Mouse (Mus musculus) embryonic fibroblast, embryonic 13.5 days (primary cell): ENCODE results near the gene Alpk1. TPM values are rescaled to one million over a fixed set of nuclear protein-coding genes. Genes with fewer than 3 reads are reported as not detected.

ENCODE experiments used
- H3K27ac ChIP-seq: 2 replicates; pipeline ENCODE4 v1.5.1; 2012; ENCODE audit warnings: low read length, control low read depth, inconsistent platforms; ENCODE audit not compliant: insufficient read depth
- H3K4me1 ChIP-seq: 2 replicates; pipeline ENCODE4 v1.6.1; 2011; ENCODE audit warnings: low read length; ENCODE audit not compliant: control insufficient read depth, insufficient read depth
- H3K4me3 ChIP-seq: 2 replicates; pipeline ENCODE4 v1.5.1; 2011; ENCODE audit warnings: mild to moderate bottlenecking, control low read depth, low read length; ENCODE audit not compliant: insufficient read depth
- CTCF ChIP-seq: IDR thresholded peaks from 2 replicates; pipeline ENCODE4 v1.5.1; 2011; ENCODE audit warnings: mild to moderate bottlenecking, control low read depth, low read length, moderate library complexity, borderline replicate concordance; ENCODE audit not compliant: insufficient read depth
- POLR2A ChIP-seq: IDR thresholded peaks from 2 replicates; pipeline ENCODE4 v1.6.1; 2011; ENCODE audit warnings: low read depth, mild to moderate bottlenecking, control low read depth, low read length, moderate library complexity
- polyA plus RNA-seq: library from polyadenylated mRNA; stranded (reverse); fragments of >200 nt; gene quantifications from 2 replicates; pipeline ENCODE4 v1.2.4, GENCODE M21; 2011; ENCODE audit warnings: low read depth; ENCODE audit not compliant: missing spikeins, insufficient read length

Alpk1 gene
- polyA plus RNA-seq, 1 experiment = 6.2 TPM

DNA sequence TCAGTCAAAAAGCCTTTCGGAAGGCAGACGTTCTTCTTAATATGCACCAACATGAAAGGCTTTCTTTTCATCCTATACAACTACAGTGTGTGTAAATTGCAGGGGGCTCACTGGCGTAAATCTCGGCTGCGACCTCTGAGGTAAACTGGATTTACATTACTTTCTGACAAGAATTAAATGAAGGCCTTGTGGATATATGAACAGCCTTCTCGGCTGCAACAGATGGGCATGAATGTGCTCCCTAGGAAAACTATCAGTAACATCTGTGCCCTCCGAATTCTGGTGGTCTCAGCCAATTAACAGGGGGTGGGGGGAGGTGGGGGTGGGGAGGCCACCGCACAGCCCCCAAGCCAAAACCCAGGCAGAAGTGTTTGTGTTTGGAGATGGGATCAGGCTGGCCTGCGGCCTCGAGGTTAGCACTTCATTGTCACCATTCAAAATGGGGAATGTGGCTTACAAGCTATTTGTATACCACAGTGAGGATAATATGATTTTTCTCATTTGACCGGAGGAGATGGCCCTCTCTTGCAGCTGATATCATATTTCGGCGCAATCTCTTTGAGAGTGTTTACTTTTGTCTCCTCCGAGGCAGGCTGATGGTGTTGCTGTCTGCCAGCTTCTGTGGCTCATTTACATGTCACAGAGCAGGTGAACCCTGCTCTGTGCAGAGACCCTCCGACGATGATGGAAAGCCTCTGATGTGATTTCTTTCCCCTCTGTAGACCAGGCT is 34.3 kb downstream of the Alpk1 start:
- H3K27ac ChIP-seq = no peak overlapping the region
- TF ChIP-seq CTCF (no peak), POLR2A (no peak)
- no peaks in the 10 kb centered on the region for H3K4me1 ChIP-seq
- H3K4me3 ChIP-seq = no peak overlapping the region

DNA sequence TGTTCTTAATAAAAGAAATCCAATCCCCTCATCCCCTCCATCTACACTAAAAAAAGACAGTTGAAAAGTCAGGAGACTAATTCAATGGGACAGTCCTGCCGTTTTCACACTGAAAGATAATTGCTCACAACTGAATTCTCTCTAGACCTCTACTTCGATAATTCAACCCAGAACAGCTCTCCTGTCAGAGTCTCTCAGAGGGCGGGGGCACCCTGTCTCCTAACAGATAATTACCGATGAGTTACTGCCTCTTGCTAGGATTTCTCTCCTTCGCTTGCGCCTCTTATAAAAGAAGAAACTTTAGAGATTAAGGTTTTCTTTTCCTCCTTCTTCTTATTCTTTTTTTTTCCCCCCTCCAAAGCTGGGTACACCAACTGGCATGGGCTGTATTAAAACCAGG is 34.8 kb downstream of the Alpk1 start:
- H3K4me1 ChIP-seq = no peaks in the 10 kb centered on the region
- no peak overlapping the region for H3K4me3 ChIP-seq
- H3K27ac ChIP-seq = no peak overlapping the region
- TF ChIP-seq CTCF (no peak), POLR2A (no peak)

DNA sequence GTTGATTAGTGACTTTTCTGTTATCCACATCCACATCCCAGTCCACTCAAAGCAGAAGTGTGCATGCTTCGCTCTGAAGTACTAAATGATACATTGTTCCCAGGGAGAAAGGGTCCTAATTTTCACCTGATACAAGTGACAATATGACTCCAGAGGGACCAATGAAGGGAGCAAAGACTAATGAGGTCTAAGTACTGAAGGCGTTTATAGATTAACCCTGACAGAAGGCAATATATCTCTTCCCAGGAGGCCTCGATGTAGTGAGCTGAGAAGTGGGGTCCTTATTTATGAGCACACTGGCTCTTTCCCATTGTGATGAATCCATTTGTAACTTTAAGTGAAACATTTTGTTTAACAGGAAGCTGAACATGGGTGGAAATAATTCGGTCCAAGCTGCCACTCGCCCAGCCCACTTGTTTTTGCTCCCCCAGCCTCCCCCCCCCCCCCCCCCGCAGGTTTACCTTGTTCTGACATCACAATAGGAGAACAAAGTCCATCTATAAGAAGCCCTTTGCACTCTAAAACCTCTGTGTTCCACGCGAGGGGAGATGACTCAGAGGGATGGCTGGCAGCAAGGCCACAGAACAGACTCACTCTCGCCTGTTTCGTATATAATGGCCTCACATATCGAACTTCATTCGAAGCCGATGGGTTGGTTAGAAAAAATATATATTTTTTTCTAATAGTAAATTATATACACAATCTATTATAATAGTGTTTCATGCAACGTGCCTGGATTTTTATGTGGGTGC is 36.5 kb downstream of the Alpk1 start:
- H3K27ac ChIP-seq = no peak overlapping the region
- no peak for TF ChIP-seq CTCF
- no peak for TF ChIP-seq POLR2A
- no peak overlapping the region for H3K4me3 ChIP-seq
- H3K4me1 ChIP-seq = no peaks in the 10 kb centered on the region

- H3K27ac ChIP-seq = no peak overlapping the region
- no peaks in the 10 kb centered on the region for H3K4me1 ChIP-seq
- TF ChIP-seq CTCF = no peak
- TF ChIP-seq POLR2A = no peak
- no peak overlapping the region for H3K4me3 ChIP-seq
Measured at GRCm38 (mm10) chr3:127741473-127741872, 38.9 kb downstream of the Alpk1 start.

DNA sequence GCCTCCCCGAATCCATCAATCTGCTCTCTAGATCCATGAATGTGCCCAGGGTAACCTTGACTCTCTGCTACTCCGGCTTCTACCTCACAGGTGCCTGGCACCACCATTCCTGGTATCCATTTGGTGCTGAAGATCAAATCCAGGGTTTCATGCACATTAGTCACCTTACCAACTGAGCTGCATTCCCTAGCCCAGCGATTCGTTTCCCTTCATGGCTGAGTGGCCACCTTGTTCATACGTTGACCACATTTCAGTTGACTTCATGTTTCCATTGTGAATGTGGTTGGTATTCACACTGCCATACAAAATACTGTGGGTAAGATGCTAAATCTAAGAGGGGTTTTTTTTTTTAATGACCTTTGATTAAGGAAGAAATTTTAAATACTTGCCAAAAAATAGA is 42.5 kb downstream of the Alpk1 start:
- Histone ChIP-seq H3K27ac (no peak overlapping the region), H3K4me1 (no peaks in the 10 kb centered on the region), H3K4me3 (no peak overlapping the region)
- no peak for TF ChIP-seq CTCF
- TF ChIP-seq POLR2A = no peak

DNA sequence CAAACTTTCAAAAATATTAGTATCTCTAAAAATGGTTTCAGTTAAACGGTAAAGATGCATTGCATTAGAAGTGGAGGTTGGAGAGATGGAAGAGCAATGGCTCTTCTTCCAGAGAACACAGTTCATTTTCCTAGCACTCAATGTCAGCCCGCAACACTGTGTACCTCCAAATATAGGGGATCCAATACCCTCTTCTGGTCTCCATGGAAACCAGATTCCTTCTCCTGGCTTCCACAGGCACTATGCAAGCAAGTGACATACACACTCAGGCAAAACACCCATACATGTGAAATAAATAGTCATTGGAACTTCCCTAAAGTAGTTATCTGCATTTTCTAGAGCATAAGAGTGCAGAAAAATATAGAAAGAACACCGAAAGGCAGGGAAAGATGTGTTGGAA is 44.9 kb downstream of the Alpk1 start:
- Histone ChIP-seq H3K4me3 (no peak overlapping the region), H3K27ac (no peak overlapping the region), H3K4me1 (no peaks in the 10 kb centered on the region)
- TF ChIP-seq CTCF (no peak), POLR2A (no peak)

- TF ChIP-seq CTCF = no peak
- no peak for TF ChIP-seq POLR2A
- H3K4me1 ChIP-seq = no peaks in the 10 kb centered on the region
- H3K27ac ChIP-seq = no peak overlapping the region
- H3K4me3 ChIP-seq = no peak overlapping the region
Measured at GRCm38 (mm10) chr3:127729513-127730137, 50.7 kb downstream of the Alpk1 start.

DNA sequence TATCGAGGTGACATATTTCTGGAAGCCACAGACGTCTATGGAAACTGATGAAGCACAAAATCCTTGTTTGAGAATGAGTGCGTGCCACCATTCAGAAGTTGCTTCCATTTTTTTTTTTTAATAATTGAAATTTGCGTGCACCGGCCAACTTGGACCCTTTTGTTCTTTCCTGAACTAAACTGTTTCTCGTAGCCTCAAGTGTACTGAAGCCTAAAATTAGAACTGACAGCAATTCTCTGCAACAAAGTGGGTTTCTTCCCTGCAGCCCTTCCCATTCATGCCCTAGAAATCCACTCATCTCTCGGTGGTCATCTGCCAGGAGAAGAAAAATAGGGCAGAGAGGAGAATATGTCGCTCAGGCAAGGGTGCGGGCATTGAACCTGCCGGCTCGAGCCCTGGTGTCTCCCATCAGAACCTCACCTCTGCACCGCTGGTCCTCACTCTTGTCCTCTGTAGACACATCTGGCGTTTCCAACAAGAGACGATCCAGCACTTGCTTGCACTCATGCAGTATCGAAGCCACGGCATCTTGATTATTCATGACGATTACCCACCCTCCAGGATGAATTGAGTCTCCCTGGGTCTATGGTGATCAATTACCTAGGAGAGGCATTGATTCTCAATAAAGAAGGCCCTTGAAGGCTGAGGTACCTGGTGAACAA is 51.3 kb downstream of the Alpk1 start:
- Histone ChIP-seq H3K4me3 (no peak overlapping the region), H3K4me1 (no peaks in the 10 kb centered on the region), H3K27ac (no peak overlapping the region)
- TF ChIP-seq POLR2A = no peak
- no peak for TF ChIP-seq CTCF

- no peaks in the 10 kb centered on the region for H3K4me1 ChIP-seq
- no peak overlapping the region for H3K27ac ChIP-seq
- TF ChIP-seq CTCF (no peak), POLR2A (no peak)
- H3K4me3 ChIP-seq = no peak overlapping the region
Measured at GRCm38 (mm10) chr3:127728046-127728445, 52.3 kb downstream of the Alpk1 start.
